Comparison of ENCODE assay signal across 16 mouse cellular contexts in genomic region chr9:118654969-118655368, GRCm38 (mm10). TPM values are rescaled to one million over a fixed set of nuclear protein-coding genes. Genes with fewer than 3 reads are reported as not detected.
A peak's percentile ranks its signal among the peaks of the same experiment; 100 is the strongest.
DNase-seq lines count a peak whose midpoint lies in the region; ATAC-seq and TF ChIP-seq lines count a peak whose summit lies in the region.
"Had no signal": no experiment of that assay in that cellular context is flagged by ENCODE, and none has a peak within 500 bp of the region (broad histone marks: within the 10 kb centered on the region; RNA-seq: fewer than 3 reads in every experiment).

No protein-coding gene starts in this region.

- no peak overlapping the region for H3K4me3 ChIP-seq in liver, embryonic 14.5 days (ENCODE audit: insufficient read depth in 1 of 2, low read depth in 2 of 2, low read length in 2 of 2)
- no peak overlapping the region for H3K4me3 ChIP-seq in liver, embryonic 12.5 days
- H3K4me3 ChIP-seq in limb, embryonic 11.5 days (ENCODE audit: low read depth, low read length) = no peak overlapping the region
- H3K4me3 ChIP-seq: layer of hippocampus, adult 2 months; limb, embryonic 12.5 days; megakaryocyte, embryonic 14.5 days; stomach, embryonic 15.5 days had no signal

- DNase-seq in adrenal gland, adult (ENCODE audit: inconsistent age in 2 of 2, low spot score in 1 of 2) = peak; percentile 48 to 67
- DNase-seq in adrenal gland, postnatal 4 days (ENCODE audit: low spot score in 2 of 2) = no peak
- no peak for DNase-seq in liver, embryonic 14.5 days (ENCODE audit: low read depth in 3 of 3, low spot score in 3 of 3)
- peak; percentile 44 for DNase-seq in limb, embryonic 11.5 days (ENCODE audit: low spot score)
- no peak for DNase-seq in layer of hippocampus, postnatal 36 days
- DNase-seq in frontal cortex, postnatal 25 days (ENCODE audit: low spot score in 2 of 2) = no peak
- DNase-seq: cerebellum, postnatal 14 days; gastrocnemius, postnatal 36 days; right cerebral cortex, postnatal 14 days had no signal

- H3K4me1 ChIP-seq in liver, embryonic 14.5 days (replicated peaks; ENCODE audit: control insufficient read depth in 2 of 2, insufficient read depth in 2 of 2, low read length in 1 of 2) = no peaks in the 10 kb centered on the region
- H3K4me1 ChIP-seq in liver, embryonic 12.5 days = no peaks in the 10 kb centered on the region
- H3K4me1 ChIP-seq in limb, embryonic 11.5 days (ENCODE audit: control insufficient read depth, insufficient read depth, low read length) = peaks cover 20% of the 10 kb centered on the region
- H3K4me1 ChIP-seq: megakaryocyte, embryonic 14.5 days; stomach, embryonic 15.5 days had no signal

- no peaks in the 10 kb centered on the region for H3K9me3 ChIP-seq in liver, embryonic 14.5 days (ENCODE audit: control insufficient read depth, low read length)
- H3K9me3 ChIP-seq in liver, embryonic 12.5 days (replicated peaks) = 0 out of 2 replicates have a peak, but pooled peaks cover 5% of the 10 kb centered on the region
- H3K9me3 ChIP-seq in limb, embryonic 11.5 days (ENCODE audit: control insufficient read depth, low read length) = no peaks in the 10 kb centered on the region
- H3K9me3 ChIP-seq: stomach, embryonic 15.5 days had no signal

- no peaks in the 10 kb centered on the region for H3K36me3 ChIP-seq in liver, embryonic 14.5 days (replicated peaks; ENCODE audit: control insufficient read depth, insufficient read depth, low read depth)
- 0 out of 2 replicates have a peak, but pooled peaks cover 7% of the 10 kb centered on the region for H3K36me3 ChIP-seq in liver, embryonic 12.5 days
- H3K36me3 ChIP-seq in limb, embryonic 11.5 days (ENCODE audit: control insufficient read depth, insufficient read depth, low read length) = 0 out of 2 replicates have a peak, but pooled peaks cover 2% of the 10 kb centered on the region

- TF ChIP-seq EP300 in liver, embryonic 14.5 days (IDR thresholded peaks at IDR 0.05; ENCODE audit: low read depth) = no peak

- no peaks in the 10 kb centered on the region for H3K27me3 ChIP-seq in liver, embryonic 14.5 days (ENCODE audit: control insufficient read depth, insufficient read depth, low read length)
- no peaks in the 10 kb centered on the region for H3K27me3 ChIP-seq in liver, embryonic 12.5 days (replicated peaks)
- no peaks in the 10 kb centered on the region for H3K27me3 ChIP-seq in limb, embryonic 11.5 days (ENCODE audit: control insufficient read depth, insufficient read depth, low read length)
- H3K27me3 ChIP-seq: limb, embryonic 12.5 days; stomach, embryonic 15.5 days had no signal

- no peak overlapping the region for H3K9ac ChIP-seq in liver, embryonic 14.5 days (replicated peaks)
- no peak overlapping the region for H3K9ac ChIP-seq in liver, embryonic 12.5 days
- H3K9ac ChIP-seq in limb, embryonic 11.5 days (ENCODE audit: low read length) = no peak overlapping the region
- H3K9ac ChIP-seq: hindbrain, embryonic 14.5 days; limb, embryonic 12.5 days; stomach, embryonic 15.5 days had no signal

- no peak overlapping the region for H3K27ac ChIP-seq in liver, embryonic 14.5 days
- no peak overlapping the region for H3K27ac ChIP-seq in liver, embryonic 12.5 days
- 0 out of 2 replicates have a peak overlapping the region, but pooled peaks have one; percentile 33 for H3K27ac ChIP-seq in limb, embryonic 11.5 days (replicated peaks; ENCODE audit: low read depth, low read length)
- H3K27ac ChIP-seq: hindbrain, embryonic 14.5 days; layer of hippocampus, adult 2 months; limb, embryonic 12.5 days; stomach, embryonic 15.5 days had no signal

- no peak overlapping the region for H3K4me2 ChIP-seq in liver, embryonic 14.5 days (ENCODE audit: low read depth)
- no peak overlapping the region for H3K4me2 ChIP-seq in liver, embryonic 12.5 days
- H3K4me2 ChIP-seq in limb, embryonic 11.5 days (ENCODE audit: low read depth, severe bottlenecking) = no peak overlapping the region
- H3K4me2 ChIP-seq: hindbrain, embryonic 14.5 days; limb, embryonic 12.5 days; stomach, embryonic 15.5 days had no signal

- no peak for TF ChIP-seq CTCF in liver, embryonic 14.5 days (IDR thresholded peaks at IDR 0.05; ENCODE audit: low read depth)

- 0 out of 2 replicates have a peak, but pooled peaks have one; percentile 13 for ATAC-seq in liver, embryonic 14.5 days (ENCODE audit: insufficient read depth)
- ATAC-seq in liver, embryonic 12.5 days = no peak
- ATAC-seq in granulocyte monocyte progenitor cell, adult 5-6 weeks (replicated peaks; ENCODE audit: poor library complexity, severe bottlenecking) = 0 out of 2 replicates have a peak, but pooled peaks have one; percentile 12
- no peak for ATAC-seq in limb, embryonic 11.5 days (ENCODE audit: insufficient number of reproducible peaks, low FRiP score, low TSS enrichment, low read depth)

- WGBS in liver, embryonic 14.5 days (ENCODE audit: insufficient replicate concordance) = 12% methylated on average over 6 of the region's 6 CpGs
- WGBS in liver, embryonic 12.5 days (ENCODE audit: insufficient replicate concordance) = 24% methylated on average over 6 of the region's 6 CpGs
- 6% methylated on average over 6 of the region's 6 CpGs for WGBS in limb, embryonic 11.5 days

RNA-seq across cellular contexts. Expression of gene Itga9, which starts 48.5 kb away (rescaled TPM):
- 100 to 1,000 TPM in 1 of 2 experiments, 10 to 100 TPM in 1; 97.8 to 111 TPM for total RNA-seq in adrenal gland, postnatal 4 days (2021)
- polyA plus RNA-seq in liver, embryonic 14.5 days (2012; rRNA removed) = 2.8 and 3.3 TPM in 2 replicates
- polyA plus RNA-seq in liver, embryonic 14.5 days (2014; fragmentation: Nextera tagmentation; extraction: Ambion mirVana) = 1.4 and 2.2 TPM in 2 replicates
- polyA plus RNA-seq in liver, embryonic 12.5 days (2016; fragmentation: Nextera tagmentation; extraction: Ambion mirVana) = 6.6 and 7.4 TPM in 2 replicates
- total RNA-seq in granulocyte monocyte progenitor cell, adult 5-6 weeks (2014; fragmentation: Nextera tagmentation) = 0.19 TPM in 1 of 2 replicates, not detected in the other
- 0.13 and 0.26 TPM in 2 replicates for total RNA-seq in granulocyte monocyte progenitor cell, adult 5-6 weeks (2017)
- polyA plus RNA-seq in limb, embryonic 11.5 days (2014; fragmentation: Nextera tagmentation; extraction: Ambion mirVana) = 7.7 and 9.3 TPM in 2 replicates
- 1 to 10 TPM; 2.9 to 5.4 TPM for total RNA-seq in layer of hippocampus, postnatal 36 days (2021)

Comparison
In these comparisons a context has a peak if more than half of its experiments do, and no peak if none do; other contexts are left out.
1. DNase-seq: peak in adrenal gland, adult (2 of 2) and limb, embryonic 11.5 days (single experiment); none in adrenal gland, postnatal 4 days (0 of 2), liver, embryonic 14.5 days (0 of 3), layer of hippocampus, postnatal 36 days (0 of 2) and frontal cortex, postnatal 25 days (0 of 2).
2. ATAC-seq: peak in liver, embryonic 14.5 days (single experiment) and granulocyte monocyte progenitor cell, adult 5-6 weeks (single experiment); none in liver, embryonic 12.5 days (single experiment) and limb, embryonic 11.5 days (single experiment).
3. RNA of gene Itga9, which starts 48.5 kb away (total RNA-seq): 97.8 to 111 TPM in adrenal gland, postnatal 4 days; 2.9 to 5.4 TPM in layer of hippocampus, postnatal 36 days and 0.13 to 0.26 TPM in granulocyte monocyte progenitor cell, adult 5-6 weeks; every median in the first group is over 10 times any median in the second.